Mouse (Mus musculus) CH12.LX (cell line): ENCODE data around the gene Phf11a. TPM values are rescaled to one million over a fixed set of nuclear protein-coding genes. Genes with fewer than 3 reads are reported as not detected.
"Not testable (repeated sequence)": the region's sequence is repeated elsewhere in the genome, so short reads cannot be mapped to it uniquely, and the experiment has no call there.

ENCODE experiments used
- DNase-seq: peaks from one replicate; pipeline ENCODE4 v3.0.0-alpha.2; 2013; ENCODE audit errors: extremely low read depth
- H3K27ac ChIP-seq: 2 replicates; pipeline ENCODE4 v1.5.1; 2012; ENCODE audit warnings: low read depth, mild to moderate bottlenecking, control low read depth, moderate library complexity; ENCODE audit not compliant: insufficient read depth
- H3K27me3 ChIP-seq: replicated peaks from 2 replicates; pipeline ENCODE3; 2012; ENCODE audit warnings: inconsistent platforms
- H3K36me3 ChIP-seq, 2 experiments: replicated peaks in 1 of 2; 2 replicates each; pipeline versions ENCODE3 to v1.6.1; 2012; ENCODE audit warnings: inconsistent platforms in 1 of 2, low read length in 1 of 2, mild to moderate bottlenecking in 1 of 2, mixed read lengths in 1 of 2, moderate library complexity in 1 of 2; ENCODE audit not compliant: control insufficient read depth in 1 of 2, insufficient read depth in 1 of 2
- H3K4me1 ChIP-seq, 2 experiments: 2 replicates each; pipeline ENCODE4 v1.6.1; 2012; ENCODE audit warnings: inconsistent platforms in 1 of 2, moderate library complexity in 1 of 2; ENCODE audit not compliant: insufficient read depth in 2 of 2, control insufficient read depth in 1 of 2
- H3K4me2 ChIP-seq: 2 replicates; pipeline ENCODE4 v1.6.1; 2012; ENCODE audit warnings: low read depth, mild to moderate bottlenecking, control low read depth; ENCODE audit not compliant: poor library complexity, insufficient read depth, severe bottlenecking
- H3K4me3 ChIP-seq, 3 experiments: fragments of 150-350 bp in 1 of 3; sonication (generic) in 1 of 3; replicated peaks in 1 of 3; 2 replicates each; pipeline versions ENCODE3 to v1.5.1; 2011 to 2012; ENCODE audit warnings: low read depth in 2 of 3, low read length in 2 of 3, mild to moderate bottlenecking in 2 of 3, moderate library complexity in 2 of 3, control low read depth in 1 of 3, improper control_type of control experiment in 1 of 3, inconsistent platforms in 1 of 3, mixed read lengths in 1 of 3; ENCODE audit not compliant: poor library complexity in 1 of 3
- H3K79me2 ChIP-seq: replicated peaks from 2 replicates; pipeline ENCODE4 v1.6.1; 2012; ENCODE audit warnings: mild to moderate bottlenecking, moderate library complexity; ENCODE audit not compliant: control insufficient read depth, poor library complexity, insufficient read depth, severe bottlenecking; ENCODE audit errors: extremely low read depth
- H3K9ac ChIP-seq: 2 replicates; pipeline ENCODE4 v1.6.1; 2012; ENCODE audit warnings: low read depth, mild to moderate bottlenecking, control low read depth, moderate library complexity; ENCODE audit not compliant: insufficient read depth
- H3K9me3 ChIP-seq: replicated peaks from 2 replicates; pipeline ENCODE3; 2012; ENCODE audit warnings: low read length, inconsistent platforms, mixed read lengths
- CTCF ChIP-seq, 2 experiments: IDR thresholded peaks in 1 of 2; conservative IDR thresholded peaks in 1 of 2; 2 replicates each; pipeline ENCODE4 v1.5.1; 2011 to 2012; ENCODE audit warnings: low read depth in 2 of 2, low read length in 2 of 2, improper control_type of control experiment in 1 of 2, inconsistent platforms in 1 of 2, mild to moderate bottlenecking in 1 of 2, moderate library complexity in 1 of 2
- RAD21 ChIP-seq: IDR thresholded peaks from 2 replicates; pipeline ENCODE4 v1.6.1; 2011; ENCODE audit warnings: low read depth, mild to moderate bottlenecking, low read length, improper control_type of control experiment, moderate library complexity
- SMC3 ChIP-seq: IDR thresholded peaks from 2 replicates; pipeline ENCODE4 v1.6.1; 2011; ENCODE audit warnings: low read depth, low read length, improper control_type of control experiment
- dilution Hi-C: fragments of 300-500 bp; cut with MboI; formaldehyde crosslinking; loops from 2 replicates; pipeline ENCODE4 v1.14.3; 2020; ENCODE audit warnings: low sequenced_read_pairs; ENCODE audit not compliant: extremely low pct_unique_long_range_greater_than_20kb, extremely low pct_ligation_motif_present
- in situ Hi-C: fragments of 300-500 bp; cut with MboI; formaldehyde crosslinking; loops from 3 replicates; pipeline ENCODE4 v1.14.3; 2019; ENCODE audit warnings: low sequenced_read_pairs, low pct_ligation_motif_present, low pct_unique_long_range_greater_than_20kb, mixed read lengths
- polyA plus RNA-seq: library from polyadenylated mRNA; unstranded; fragments of >175 nt; gene quantifications from 2 replicates; pipeline ENCODE4 v1.2.1, GENCODE M21; 2012; ENCODE audit warnings: low read depth; ENCODE audit not compliant: insufficient read length
- total RNA-seq, 2 experiments: library from RNA; depleted of rRNA; stranded (reverse); fragments of 300-350 nt in 1 of 2; fragments of >200 nt in 1 of 2; gene quantifications; 2 replicates each; pipeline ENCODE4 v1.2.3; 2012 to 2014

Gene Phf11a
- total and polyA plus RNA-seq, 3 experiments: 14.6 to 48.4 (median 41.1) TPM

GRCm38 (mm10) chr14:59330499-59330898 is 33.2 kb upstream of the Phf11a start:
- H3K36me3 ChIP-seq: peaks cover 16 to 26% of the 10 kb centered on the region in 2 experiments
- H3K27me3 ChIP-seq, DNase-seq, H3K9ac ChIP-seq, H3K27ac ChIP-seq, H3K4me2 ChIP-seq, H3K4me3 ChIP-seq, H3K79me2 ChIP-seq, in situ Hi-C loops, dilution Hi-C loops, H3K9me3 ChIP-seq: not testable (repeated sequence)
- TF ChIP-seq RAD21: peak; percentile 59
- TF ChIP-seq SMC3: peak; percentile 60
- TF ChIP-seq CTCF (conservative IDR thresholded peaks at IDR 0.05 in 1 of 2, IDR thresholded peaks at IDR 0.05 in 1 of 2; ENCODE audit: low read depth in 2 of 2, low read length in 2 of 2): peak in 1 of 2 experiments; percentile 59; a peak in 2 of 4 replicates
- peaks cover 0 to 13% of the 10 kb centered on the region in 2 experiments; a peak in 1 of 4 replicates for H3K4me1 ChIP-seq

DNA sequence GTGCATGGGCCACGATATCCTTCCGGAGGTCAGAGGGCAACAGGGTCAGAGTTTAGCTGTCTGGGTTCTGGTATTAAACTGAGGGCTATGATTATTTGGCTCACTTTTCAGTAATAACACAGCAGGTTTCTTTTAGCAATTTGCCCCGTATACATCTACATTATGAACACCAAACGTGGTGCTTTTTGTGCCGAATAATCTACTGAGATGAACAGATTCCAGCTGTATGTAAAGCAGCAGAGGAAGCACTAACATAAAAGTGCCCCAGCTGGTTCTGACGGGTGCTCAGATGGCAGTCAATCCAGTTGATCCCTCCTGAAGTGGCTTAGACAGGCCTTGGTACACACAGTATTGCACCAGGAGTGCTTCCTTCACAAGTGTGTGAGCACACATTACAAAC is 22.6 kb upstream of the Phf11a start:
- H3K4me3 ChIP-seq, H3K9ac ChIP-seq, H3K4me2 ChIP-seq, DNase-seq, H3K9me3 ChIP-seq, dilution Hi-C loops, H3K27ac ChIP-seq, H3K79me2 ChIP-seq, in situ Hi-C loops, H3K27me3 ChIP-seq, H3K4me1 ChIP-seq: not testable (repeated sequence)
- H3K36me3 ChIP-seq: peaks cover 21 to 28% of the 10 kb centered on the region in 2 experiments

GRCm38 (mm10) chr14:59319036-59319435 is 21.7 kb upstream of the Phf11a start:
- dilution Hi-C loops, H3K79me2 ChIP-seq, H3K27me3 ChIP-seq, H3K4me2 ChIP-seq, DNase-seq, H3K4me3 ChIP-seq, H3K9me3 ChIP-seq, H3K27ac ChIP-seq, H3K9ac ChIP-seq, H3K4me1 ChIP-seq, in situ Hi-C loops: not testable (repeated sequence)
- H3K36me3 ChIP-seq: peaks cover 21 to 25% of the 10 kb centered on the region in 2 experiments

DNA sequence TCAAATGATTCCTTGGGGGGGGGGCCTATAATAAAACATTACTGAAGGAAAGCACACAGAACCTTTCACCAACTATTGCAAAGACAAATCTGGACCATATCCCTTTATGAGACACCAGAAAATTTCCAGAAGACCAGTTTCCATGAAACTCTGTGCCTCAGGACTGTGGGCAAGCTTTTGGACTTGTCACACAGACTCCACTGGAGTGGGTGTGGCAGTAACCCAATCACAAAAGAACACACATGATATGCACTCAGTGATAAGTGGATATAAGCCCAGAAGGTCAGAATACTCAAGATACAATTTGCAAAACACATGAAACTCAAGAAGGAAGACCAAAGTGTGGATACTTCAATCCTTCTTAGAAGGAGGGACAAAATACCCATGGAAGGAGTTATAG is 5.6 kb downstream of the Phf11a start:
- H3K9ac ChIP-seq, H3K27me3 ChIP-seq, H3K4me3 ChIP-seq, H3K4me2 ChIP-seq, in situ Hi-C loops, dilution Hi-C loops, DNase-seq, H3K79me2 ChIP-seq, H3K9me3 ChIP-seq, H3K27ac ChIP-seq, H3K36me3 ChIP-seq: not testable (repeated sequence)
- peaks cover 7 to 32% of the 10 kb centered on the region in 2 experiments; a peak in 2 of 4 replicates for H3K4me1 ChIP-seq

DNA sequence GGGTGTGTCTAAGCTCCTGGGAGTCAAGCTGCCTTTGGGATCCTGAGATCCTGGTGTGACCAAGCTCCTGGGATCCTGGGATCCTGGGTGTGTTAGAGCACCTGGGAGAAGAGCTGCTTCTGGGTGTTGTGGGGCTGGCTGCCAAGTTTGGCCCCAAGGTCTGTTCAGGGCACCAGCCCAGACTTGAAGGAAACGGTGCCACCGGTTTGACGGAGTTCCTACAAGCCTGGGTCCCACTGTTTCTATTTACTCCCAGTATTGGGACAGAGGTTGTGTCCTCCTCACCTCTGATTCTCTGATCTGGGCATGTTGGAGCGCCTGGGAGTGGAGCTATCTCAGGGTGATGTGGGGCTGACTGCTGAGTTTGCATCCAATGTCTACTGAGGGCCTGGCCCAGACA is 22.4 kb downstream of the Phf11a start:
- H3K9ac ChIP-seq, H3K4me2 ChIP-seq, H3K79me2 ChIP-seq, DNase-seq, H3K4me3 ChIP-seq, H3K9me3 ChIP-seq, H3K27ac ChIP-seq, H3K4me1 ChIP-seq, in situ Hi-C loops, H3K27me3 ChIP-seq, dilution Hi-C loops: not testable (repeated sequence)
- H3K36me3 ChIP-seq: peaks cover 3 to 11% of the 10 kb centered on the region in 2 experiments
